ENCODE assay signal across 1 mouse cellular context in the genomic region with DNA sequence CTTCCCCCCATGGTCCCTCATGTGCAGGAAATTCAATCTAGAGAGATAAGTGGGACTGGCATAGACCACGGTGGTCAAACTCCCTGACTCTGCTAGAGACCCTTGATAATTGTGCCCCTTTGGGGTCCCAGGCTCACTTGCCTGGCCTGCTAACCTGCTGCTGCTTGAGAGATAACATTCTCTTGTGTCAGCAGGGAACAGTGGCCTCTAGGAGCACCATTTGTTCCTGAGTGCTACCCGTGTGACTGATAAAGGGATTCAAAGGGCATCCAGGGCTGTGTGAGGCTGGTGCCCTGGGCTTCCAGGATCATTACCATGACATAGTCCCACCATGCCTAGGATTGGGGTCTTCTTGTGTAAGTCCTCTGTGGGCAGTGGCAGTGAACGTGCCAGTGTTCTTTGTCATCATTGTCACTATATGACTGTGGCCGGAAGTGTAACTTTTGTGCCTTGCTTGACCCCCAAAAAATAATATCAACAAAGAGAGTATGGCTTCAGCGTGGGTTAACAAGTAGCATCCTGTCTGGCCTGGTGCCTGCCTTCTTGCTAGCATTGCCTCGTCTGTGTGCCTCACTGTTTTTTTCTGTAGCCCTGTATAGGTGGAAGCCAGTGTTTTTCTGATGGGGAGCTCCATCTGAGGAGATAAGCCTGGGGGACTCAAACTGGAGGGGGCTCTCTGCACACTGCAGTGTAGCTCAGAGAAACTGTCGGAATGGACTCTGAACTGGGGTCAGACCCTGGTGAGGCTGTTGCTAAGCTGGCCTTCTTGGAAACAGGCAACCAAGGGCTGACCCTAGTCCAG.
TF ChIP-seq lines count a peak whose summit lies in the region.

No protein-coding gene starts in this region.

TF ChIP-seq in MEL, 35 proteins besides CTCF, POLR2A, EP300 and RAD21:
- TF ChIP-seq RCOR1 (IDR thresholded peaks at IDR 0.05; ENCODE audit: low read depth, low read length) (no peak), BHLHE40 (IDR thresholded peaks at IDR 0.05; ENCODE audit: borderline replicate concordance, low read depth, low read length) (0 out of 2 replicates have a peak, but pooled peaks have one; percentile 13), USF1 (IDR thresholded peaks at IDR 0.05; ENCODE audit: low read depth, low read length) (0 out of 2 replicates have a peak, but pooled peaks have one; percentile 2), ZC3H11A (IDR thresholded peaks at IDR 0.05; ENCODE audit: low read depth, low read length) (no peak), TCF12 (IDR thresholded peaks at IDR 0.05; ENCODE audit: low read depth, low read length) (peak; percentile 58), TAL1 (IDR thresholded peaks at IDR 0.05; ENCODE audit: low read length) (peak; percentile 71), ZKSCAN1 (IDR thresholded peaks at IDR 0.05; ENCODE audit: low read depth, low read length) (no peak), MAZ (IDR thresholded peaks at IDR 0.05; ENCODE audit: low read depth, low read length) (no peak), ZNF384 (IDR thresholded peaks at IDR 0.05; ENCODE audit: low read depth, low read length) (no peak), UBTF (IDR thresholded peaks at IDR 0.05; ENCODE audit: borderline replicate concordance, insufficient read depth, low read depth, low read length) (no peak)
